Mouse (Mus musculus) 3T3-L1 (cell line): ENCODE measurements around the gene Gm6882.
"Not testable (repeated sequence)": the region's sequence is repeated elsewhere in the genome, so short reads cannot be mapped to it uniquely, and the experiment has no call there.

ENCODE experiments used
- DNase-seq: peaks from one replicate; pipeline ENCODE4 v3.0.0-alpha.2; 2015; ENCODE audit warnings: low read depth, low spot score

The Gm6882 gene

DNA sequence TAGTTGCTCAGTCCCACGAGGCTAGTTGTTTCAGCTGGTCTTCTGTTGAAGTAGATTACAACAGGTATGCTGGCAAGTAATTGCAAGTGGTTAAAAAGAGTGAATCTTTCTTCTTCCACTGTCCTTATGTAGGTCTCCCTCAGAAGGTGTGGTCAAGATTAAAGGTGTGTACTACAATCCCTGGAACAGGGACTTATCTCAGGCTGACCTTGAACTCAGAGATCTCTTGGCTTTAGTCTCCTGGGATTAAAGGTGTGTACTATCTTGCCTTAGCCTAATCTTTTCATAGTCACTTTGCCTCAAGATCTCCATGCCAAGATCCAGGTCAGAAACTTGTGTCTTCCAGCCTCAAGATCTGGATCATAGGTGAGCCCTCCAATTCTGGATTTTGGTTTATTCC, at the start of gene Gm6882:
Gene Gm6882, minus strand, starts transcription at position 101 of the 400 bp plus-strand sequence.
- DNase-seq, result not testable (repeated sequence)
